Mouse (Mus musculus) embryo, embryonic 10 days (tissue): ENCODE results near the gene 0610040J01Rik.

Experiments used
- DNase-seq: peaks from one replicate; pipeline ENCODE4 v3.0.0-alpha.2; 2015; ENCODE audit warnings: low spot score

The 0610040J01Rik gene

DNA sequence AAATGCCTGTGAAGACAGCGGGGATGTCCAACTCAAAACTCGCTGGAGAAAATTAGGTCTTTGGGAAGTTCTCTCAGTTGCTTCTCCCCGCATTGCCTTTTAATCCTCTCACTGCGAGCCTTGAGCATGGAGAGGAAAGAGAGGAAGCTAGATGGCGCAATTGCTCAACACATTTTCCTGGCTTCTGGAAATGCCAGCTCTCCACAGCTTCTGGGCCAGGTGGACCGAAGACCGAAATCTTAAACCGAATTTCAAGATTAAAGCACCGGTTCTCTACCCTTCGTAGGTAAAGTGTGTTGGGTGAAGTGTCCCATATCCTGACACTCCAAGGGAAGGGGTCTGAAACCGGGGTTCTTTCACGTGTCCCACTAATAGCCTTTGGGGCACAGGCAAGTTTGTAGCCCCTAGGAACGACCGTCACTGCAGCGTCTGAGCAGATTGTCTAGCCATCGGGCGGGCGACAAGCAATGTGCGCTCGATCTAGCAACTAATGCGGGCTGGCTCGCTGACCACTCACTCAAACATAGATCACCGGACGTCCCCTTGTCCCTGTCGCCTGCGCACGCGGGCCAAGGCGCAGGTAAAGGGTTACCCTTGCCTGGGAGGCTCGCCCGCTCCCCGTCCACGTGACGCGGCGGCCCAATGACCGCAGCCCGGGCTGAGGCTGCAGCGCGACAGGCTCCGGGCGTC is at the start of gene 0610040J01Rik:
Gene 0610040J01Rik (plus strand): TSS at position 545 of the 690 bp plus-strand sequence.
- DNase-seq: peak; percentile 91

DNA sequence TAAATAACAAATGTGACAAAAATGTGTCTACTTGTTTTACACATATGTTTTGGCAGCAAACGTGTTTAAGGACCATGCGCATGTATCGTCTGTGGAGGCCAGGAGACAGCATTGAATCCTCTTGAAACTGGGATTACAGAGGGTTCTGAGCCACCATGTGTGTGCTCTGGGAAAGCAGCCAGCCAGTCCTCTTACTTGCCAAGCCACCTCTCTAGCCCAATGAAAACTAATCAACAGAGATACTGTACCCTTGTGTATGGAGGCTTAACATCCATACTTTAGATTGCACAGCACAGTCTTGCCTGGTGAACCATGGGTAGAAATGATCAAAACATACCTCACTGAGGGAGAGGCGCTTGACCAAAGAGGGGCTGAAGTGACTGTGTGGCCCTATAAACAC is 46.3 kb upstream of the 0610040J01Rik start:
- no peak for DNase-seq

DNA sequence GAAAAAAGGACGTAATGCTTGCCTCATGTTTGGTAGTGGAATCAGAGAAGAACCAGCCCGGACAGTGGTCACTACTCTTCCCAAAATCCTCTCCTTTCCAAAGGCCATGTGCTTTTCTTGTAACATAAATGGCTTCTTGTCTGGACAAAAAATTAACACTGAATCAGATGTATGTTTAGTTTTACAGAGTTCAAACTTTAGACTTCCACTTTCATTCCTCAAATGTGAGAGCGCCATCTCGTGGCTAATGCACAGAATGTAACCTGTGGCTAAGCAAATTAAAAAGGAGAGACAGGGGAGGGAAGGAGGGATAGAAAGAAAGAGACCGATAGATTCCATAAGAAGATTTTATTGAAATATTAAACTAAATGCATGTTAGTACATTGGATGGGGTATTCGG is 45.4 kb upstream of the 0610040J01Rik start:
- peak; percentile 87 for DNase-seq

DNA sequence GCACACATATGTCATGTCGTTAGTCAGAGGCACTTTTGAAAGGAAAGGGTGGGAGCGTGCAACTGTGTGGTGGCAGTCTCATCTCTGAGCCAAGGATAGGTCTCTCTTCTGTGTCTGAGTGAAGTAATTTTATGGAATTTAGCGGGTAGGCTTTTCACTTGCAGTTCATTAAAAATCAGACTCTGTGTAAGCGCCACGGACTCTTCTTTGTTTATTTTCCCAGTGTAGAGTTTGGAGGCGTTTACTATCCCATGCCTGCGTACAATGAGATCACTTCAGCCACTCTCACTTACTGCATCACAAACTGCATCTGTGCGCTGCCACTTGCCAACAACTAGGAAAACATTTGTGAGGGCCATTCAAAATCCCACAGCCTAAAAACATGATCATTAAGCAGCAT is 44.7 kb upstream of the 0610040J01Rik start:
- no peak for DNase-seq

- DNase-seq: no peak
These were observed 43.9 kb upstream of the 0610040J01Rik start for GRCm38 (mm10) chr5:63768220-63768619.

DNA sequence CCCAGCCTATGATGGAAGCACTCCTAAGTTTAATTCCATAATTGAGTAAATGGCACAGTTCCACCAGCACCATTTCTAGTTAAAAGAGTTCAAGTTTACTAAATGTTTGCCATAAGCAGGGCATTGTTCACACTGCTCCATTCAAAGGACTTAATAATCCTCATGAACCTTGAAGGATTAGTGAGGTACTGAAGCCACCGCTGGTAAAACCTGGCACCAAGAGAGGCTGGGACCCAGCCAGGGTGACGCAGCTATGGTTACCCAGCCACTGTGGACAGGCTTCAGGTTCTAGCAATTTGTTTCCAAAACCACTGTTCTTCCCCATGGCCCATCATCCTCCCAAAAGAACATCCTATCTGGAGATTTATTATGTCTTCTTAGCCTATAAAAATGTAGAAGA is 39.2 kb upstream of the 0610040J01Rik start:
- no peak for DNase-seq

DNA sequence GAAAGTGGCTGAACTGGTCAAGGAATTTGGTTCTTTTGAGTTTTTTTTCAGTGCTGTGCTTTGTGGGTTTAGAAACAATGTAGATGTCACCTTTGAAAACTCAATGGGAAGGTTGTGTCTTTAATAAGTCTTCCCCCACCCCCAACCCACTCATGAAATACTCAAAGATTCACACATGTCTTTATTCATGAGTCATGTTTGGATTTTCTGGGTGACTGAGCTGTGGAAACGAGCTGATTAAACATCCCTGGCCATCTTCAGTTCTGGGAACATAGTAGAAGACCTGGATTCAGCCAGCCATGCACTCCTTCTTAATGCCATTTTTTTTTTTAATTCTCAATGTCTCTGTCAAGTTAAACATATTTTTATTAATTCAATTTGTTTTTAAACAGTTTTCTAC is 38.6 kb upstream of the 0610040J01Rik start:
- no peak for DNase-seq

GRCm38 (mm10) chr5:63788156-63788826 is 23.9 kb upstream of the 0610040J01Rik start:
- DNase-seq: no peak

DNA sequence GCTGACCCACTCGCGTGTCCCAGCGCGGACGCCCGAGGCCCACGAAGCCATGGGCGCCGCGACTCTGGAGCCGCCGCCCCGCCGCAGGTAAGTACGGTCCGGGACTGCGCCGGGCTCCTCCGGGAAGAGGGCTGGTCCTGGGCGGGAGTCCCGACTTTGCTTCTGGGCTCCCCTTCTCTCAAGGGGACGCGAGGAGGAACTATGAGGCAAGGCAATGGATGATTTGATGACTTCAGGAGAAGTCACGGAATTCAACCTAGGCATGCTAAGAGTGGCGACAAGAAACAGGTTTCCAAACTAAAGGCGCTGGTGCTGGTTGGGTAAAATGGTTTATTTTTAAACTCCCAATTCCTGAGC is 324 bp downstream of the 0610040J01Rik start:
- DNase-seq: peak; percentile 20

DNA sequence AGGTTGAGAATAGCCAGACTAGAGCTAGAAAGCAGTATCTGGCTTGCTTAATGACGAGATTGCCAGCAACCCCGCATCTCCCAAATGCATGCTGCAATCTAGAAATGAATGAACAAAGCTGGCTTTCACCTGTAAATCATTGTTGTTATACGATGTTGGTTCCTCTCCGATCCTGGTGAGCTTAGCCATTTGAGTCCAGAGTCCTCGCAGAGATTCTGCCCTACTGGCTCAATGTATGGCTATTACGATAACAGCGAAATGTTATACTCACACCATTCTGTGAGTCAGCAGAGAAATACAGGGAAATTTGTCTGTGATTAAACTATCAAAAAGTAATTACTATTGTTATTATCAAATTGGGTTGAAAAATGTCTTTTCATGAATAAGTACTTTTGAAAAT is 4.5 kb downstream of the 0610040J01Rik start:
- DNase-seq: no peak

DNA sequence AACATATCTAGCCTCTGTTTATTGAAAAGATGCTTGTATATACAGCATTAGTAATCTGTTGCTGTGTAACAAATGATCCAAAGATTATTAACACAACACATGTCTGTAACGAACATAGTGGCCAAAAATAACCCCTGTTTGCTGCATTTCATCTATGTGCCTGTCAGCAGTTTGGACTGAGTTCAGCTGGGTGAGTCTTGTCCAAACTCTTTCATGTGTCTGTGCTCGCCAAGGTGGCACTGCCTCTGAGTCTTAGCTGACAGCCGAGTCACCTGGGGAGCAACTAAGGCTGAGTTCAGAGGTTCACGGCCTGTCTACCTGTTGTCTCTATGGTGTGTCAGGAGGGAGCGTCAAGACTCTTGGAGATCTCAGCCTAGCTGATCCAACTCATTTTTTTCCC is 5.1 kb downstream of the 0610040J01Rik start:
- DNase-seq: no peak

DNA sequence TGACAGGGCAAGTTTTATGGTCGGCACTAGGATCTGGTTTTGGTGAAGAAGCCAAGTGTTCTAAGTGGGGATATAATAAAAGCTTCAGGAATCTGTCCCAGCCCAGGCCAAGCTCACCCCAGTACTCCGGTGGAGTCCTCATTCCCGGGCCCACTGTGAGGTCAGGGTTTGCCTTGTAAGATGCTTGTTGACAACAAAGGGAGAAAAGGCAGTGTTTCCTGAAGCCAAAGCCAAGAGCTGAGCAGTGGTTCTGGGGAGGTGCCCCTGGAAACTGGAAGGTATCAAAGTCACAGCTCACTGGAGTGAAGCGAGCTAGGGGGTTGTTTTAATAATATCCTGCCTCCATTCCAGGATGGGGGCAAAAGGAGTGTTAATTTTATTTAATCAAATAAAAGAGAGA is 6.8 kb downstream of the 0610040J01Rik start:
- no peak for DNase-seq

DNA sequence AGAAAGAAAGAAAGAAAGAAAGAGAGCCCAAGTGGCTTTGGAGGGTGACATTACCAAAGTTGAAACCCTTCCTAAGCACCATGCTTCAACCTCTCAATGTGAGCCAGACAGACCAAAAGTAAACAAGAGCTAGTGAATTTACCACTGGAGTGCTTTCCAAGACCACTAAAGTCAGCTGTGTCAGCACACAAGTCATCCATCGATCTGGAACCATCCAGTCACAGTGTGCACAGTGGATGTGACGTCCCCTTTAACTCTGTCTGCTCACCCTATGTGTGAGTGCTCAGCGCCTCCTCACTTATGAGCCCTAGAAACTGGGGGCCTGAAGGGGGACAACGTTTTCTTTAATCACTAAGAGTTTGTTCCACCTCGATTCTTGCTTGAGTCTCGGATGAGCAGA is 7.4 kb downstream of the 0610040J01Rik start:
- DNase-seq: no peak

DNA sequence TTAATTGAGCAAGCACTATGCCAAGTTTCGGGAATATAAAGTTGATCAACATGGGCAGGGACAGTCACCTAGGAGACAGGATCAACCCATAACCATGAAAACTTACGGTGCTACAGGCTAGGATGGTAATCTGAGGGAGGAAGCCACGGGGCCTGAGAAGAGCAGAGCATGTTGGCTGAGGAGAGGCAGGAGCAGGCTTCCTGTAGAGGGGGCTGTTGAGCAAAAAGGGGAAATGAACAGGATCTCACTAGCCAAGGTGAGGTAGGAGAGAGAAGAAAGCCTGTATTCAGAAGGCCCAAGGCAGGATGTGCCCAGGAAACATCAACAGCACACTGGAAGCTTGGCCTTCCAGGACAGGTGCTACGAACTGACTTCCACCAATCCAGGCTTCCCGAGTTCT is 9.0 kb downstream of the 0610040J01Rik start:
- DNase-seq: no peak

- DNase-seq: no peak
These were observed 9.7 kb downstream of the 0610040J01Rik start for GRCm38 (mm10) chr5:63821860-63822259.

GRCm38 (mm10) chr5:63823362-63824332 is 11.5 kb downstream of the 0610040J01Rik start:
- DNase-seq: no peak

- DNase-seq: no peak
These were observed 12.6 kb downstream of the 0610040J01Rik start for GRCm38 (mm10) chr5:63824599-63825350.

DNA sequence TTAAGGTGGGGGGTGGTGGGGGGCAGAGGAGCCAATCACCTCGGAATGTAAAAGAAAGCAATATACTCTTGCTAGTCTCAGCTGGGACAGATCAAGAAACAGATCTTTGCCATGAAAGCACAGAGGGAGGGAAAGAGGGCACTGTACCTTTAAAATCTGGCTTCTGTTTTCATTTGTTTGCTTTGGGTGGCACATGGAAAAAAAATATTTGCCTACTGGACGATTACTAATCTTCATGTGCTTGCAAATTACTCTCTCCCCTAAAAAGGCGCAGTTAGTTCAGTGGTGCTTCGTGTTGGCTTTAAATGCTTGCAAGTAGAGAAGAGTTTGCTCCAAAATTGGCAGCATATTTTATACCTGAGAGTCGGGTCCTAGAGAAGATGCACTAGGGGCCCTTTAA is 13.7 kb downstream of the 0610040J01Rik start:
- no peak for DNase-seq

DNA sequence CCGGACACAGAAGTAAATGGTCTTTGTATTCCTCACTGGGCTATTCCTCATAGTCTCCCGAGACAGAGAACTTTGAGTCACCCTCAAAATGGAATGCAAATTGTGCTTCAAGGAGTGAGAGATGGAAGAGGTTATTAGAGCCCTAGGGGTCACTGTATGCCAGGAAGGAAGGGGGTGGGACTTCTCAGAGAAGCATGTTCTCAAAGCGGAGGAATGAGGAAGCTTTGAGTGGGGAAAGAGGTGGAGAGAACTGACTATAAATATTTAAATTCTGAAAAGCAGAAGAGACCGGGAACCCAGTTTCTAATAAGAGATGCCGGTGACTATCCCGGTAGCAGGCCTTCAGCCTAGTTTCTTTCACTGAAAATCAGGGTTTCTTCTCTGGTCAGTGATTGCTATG is 14.8 kb downstream of the 0610040J01Rik start:
- DNase-seq: no peak

DNA sequence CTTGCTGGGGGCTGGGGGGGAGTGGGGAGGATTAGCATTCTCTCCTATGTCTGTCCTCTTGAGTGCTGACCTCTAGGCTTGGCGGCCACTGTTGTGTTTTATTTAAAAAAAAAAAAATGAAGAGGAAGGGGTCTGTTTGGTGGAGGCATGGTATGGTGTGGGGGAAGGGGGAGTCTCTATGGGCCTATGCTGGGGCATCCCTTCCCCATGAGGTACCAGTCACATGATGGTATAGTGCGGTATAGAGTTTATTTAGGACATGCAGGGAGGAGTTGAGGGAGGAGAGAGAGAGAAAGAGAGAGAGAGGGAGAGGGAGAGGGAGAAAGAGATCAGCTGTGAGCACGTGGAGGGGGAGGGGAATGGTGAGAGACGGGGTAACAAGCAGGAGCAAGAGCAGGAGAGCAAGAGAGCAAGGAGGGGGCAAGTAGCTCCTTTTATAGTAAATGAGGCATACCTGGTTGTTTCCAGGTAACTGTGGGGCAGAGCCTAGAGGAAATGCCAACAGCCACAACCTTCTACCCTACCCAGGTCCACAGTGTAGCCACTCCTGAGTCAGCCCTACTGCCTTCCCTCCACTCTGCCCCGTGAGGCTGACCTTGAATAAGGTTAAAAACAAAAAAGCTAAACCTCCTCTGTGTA is 15.4 kb downstream of the 0610040J01Rik start:
- no peak for DNase-seq

GRCm38 (mm10) chr5:63828380-63829185 is 16.4 kb downstream of the 0610040J01Rik start:
- DNase-seq: no peak
